Comparison of ENCODE assay signal across 16 mouse cellular contexts in genomic region chr11:59697572-59697971, GRCm38 (mm10).
"Had no signal": no experiment of that assay in that cellular context is flagged by ENCODE, and none has a peak within 500 bp of the region (broad histone marks: within the 10 kb centered on the region; RNA-seq: fewer than 3 reads in every experiment).

No protein-coding gene starts in this region.

- ATAC-seq: inflammation-experienced regulatory T-cells, adult 6 months; intestine, embryonic 16.5 days; liver, embryonic 12.5 days; midbrain, embryonic 13.5 days; midbrain, embryonic 16.5 days had no signal

- DNase-seq: kidney, adult 18-20 months; kidney, adult 9 months; kidney, postnatal 14 days; kidney, postnatal 4 days; liver; lung, adult 18-20 months; lung, postnatal 10 days; lung, postnatal 36 days; retina, postnatal 1 day; thymus, adult 18-20 months; thymus, postnatal 36 days had no signal
